Mouse (Mus musculus) hindbrain, embryonic 16.5 days (tissue): ENCODE measurements at regions not wholly inside any gene's neighbourhood (a gene's known extent, or its start where the extent isn't known, plus 50 kb on each side); places are given as distances from the start of the nearest gene placed in this dataset.

ENCODE experiments used
- ATAC-seq: fragments of 200-750 bp; cut with Nextera tagmentation; 2 replicates; pipeline ENCODE4 v1.8.0; 2017; ENCODE audit warnings: moderate TSS enrichment, moderate library complexity
- H3K27ac ChIP-seq: fragments of 300-500 bp; sonication (generic); 2 replicates; pipeline ENCODE4 v1.5.1; 2014; ENCODE audit warnings: low read depth, mild to moderate bottlenecking, control low read depth, low read length, moderate library complexity
- H3K27me3 ChIP-seq: fragments of 300-500 bp; sonication (generic); replicated peaks from 2 replicates; pipeline ENCODE4 v1.6.1; 2014; ENCODE audit warnings: low read length; ENCODE audit not compliant: control insufficient read depth, insufficient read depth
- H3K36me3 ChIP-seq: fragments of 300-500 bp; sonication (generic); 2 replicates; pipeline ENCODE4 v1.6.1; 2014; ENCODE audit warnings: mild to moderate bottlenecking, low read length, moderate library complexity, mixed read lengths; ENCODE audit not compliant: control insufficient read depth, insufficient read depth
- H3K4me1 ChIP-seq: fragments of 300-500 bp; sonication (generic); 2 replicates; pipeline ENCODE4 v1.6.1; 2014; ENCODE audit warnings: low read depth, low read length; ENCODE audit not compliant: control insufficient read depth, insufficient read depth
- H3K4me2 ChIP-seq: fragments of 300-500 bp; sonication (generic); 2 replicates; pipeline ENCODE4 v1.6.1; 2014; ENCODE audit warnings: mild to moderate bottlenecking, low read length, control low read depth, moderate library complexity
- H3K4me3 ChIP-seq: fragments of 300-500 bp; sonication (generic); 2 replicates; pipeline ENCODE4 v1.5.1; 2014; ENCODE audit warnings: mild to moderate bottlenecking, low read length, control low read depth, moderate library complexity
- H3K9ac ChIP-seq: fragments of 300-500 bp; sonication (generic); 2 replicates; pipeline ENCODE4 v1.6.1; 2014; ENCODE audit warnings: low read depth, mild to moderate bottlenecking, control low read depth, low read length, moderate library complexity
- H3K9me3 ChIP-seq: fragments of 300-500 bp; sonication (generic); 2 replicates; pipeline ENCODE4 v1.6.1; 2014; ENCODE audit warnings: mild to moderate bottlenecking, low read length, moderate library complexity; ENCODE audit not compliant: control insufficient read depth
- WGBS: fragments of 180-500 bp; shearing (Covaris S2); extraction: QIAGEN DNeasy Blood & Tissue Kit; methylation state at CpG from one replicate; pipeline ENCODE4 v1.1.7; 2014; 5-methylcytosine and 5-hydroxymethylcytosine counted together

DNA sequence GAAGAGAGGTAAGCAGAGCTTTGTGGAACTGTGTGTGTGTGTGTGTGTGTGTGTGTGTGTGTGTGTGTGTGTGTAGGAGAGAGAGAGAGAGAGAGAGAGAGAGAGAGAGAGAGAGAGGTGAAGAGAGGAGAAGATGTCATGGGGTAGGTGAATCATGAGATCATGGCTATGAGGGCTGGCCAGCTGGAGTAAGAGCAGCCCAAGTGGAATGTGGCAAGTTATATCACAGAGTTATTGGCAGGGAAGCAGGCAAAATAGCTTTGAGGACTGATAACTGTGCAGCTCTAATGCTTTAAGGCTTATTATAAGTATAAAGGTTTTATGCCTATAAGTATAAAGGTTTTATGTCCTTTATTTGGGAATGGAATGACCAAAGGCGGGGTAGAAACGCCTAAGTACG, 180.9 kb upstream of the Arid1b start:
- Histone ChIP-seq H3K9me3 (no peaks in the 10 kb centered on the region), H3K27ac (no peak overlapping the region), H3K4me2 (no peak overlapping the region), H3K4me1 (no peaks in the 10 kb centered on the region), H3K27me3 (no peaks in the 10 kb centered on the region), H3K36me3 (no peaks in the 10 kb centered on the region), H3K4me3 (no peak overlapping the region), H3K9ac (no peak overlapping the region)
- ATAC-seq: no peak
- 95% methylated on average over 3 of the region's 3 CpGs for WGBS

DNA sequence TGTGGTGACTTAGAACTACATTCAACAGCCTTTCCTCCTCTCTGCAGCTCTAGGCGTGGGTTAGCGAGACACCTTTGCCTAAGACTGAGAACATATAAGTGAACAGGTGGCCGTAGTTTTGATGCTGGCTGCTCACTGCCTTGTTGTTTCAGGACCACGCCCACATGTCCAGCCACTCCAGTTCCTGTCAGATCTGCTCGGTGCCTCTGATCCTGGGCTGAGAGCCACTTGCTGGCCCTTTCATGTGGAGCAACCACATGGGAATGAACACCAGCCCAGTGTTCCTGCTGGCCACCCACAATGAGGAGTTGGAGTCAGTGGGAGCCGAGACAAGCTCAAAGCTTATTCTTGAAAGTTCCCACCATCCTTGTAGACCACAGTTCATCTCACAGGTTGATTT, 180.5 kb upstream of the Arid1b start:
- ATAC-seq: no peak
- Histone ChIP-seq H3K9ac (no peak overlapping the region), H3K27me3 (no peaks in the 10 kb centered on the region), H3K4me3 (no peak overlapping the region), H3K4me1 (no peaks in the 10 kb centered on the region), H3K36me3 (no peaks in the 10 kb centered on the region), H3K27ac (no peak overlapping the region), H3K9me3 (no peaks in the 10 kb centered on the region), H3K4me2 (no peak overlapping the region)
- WGBS: 85% methylated on average over 6 of the region's 6 CpGs

DNA sequence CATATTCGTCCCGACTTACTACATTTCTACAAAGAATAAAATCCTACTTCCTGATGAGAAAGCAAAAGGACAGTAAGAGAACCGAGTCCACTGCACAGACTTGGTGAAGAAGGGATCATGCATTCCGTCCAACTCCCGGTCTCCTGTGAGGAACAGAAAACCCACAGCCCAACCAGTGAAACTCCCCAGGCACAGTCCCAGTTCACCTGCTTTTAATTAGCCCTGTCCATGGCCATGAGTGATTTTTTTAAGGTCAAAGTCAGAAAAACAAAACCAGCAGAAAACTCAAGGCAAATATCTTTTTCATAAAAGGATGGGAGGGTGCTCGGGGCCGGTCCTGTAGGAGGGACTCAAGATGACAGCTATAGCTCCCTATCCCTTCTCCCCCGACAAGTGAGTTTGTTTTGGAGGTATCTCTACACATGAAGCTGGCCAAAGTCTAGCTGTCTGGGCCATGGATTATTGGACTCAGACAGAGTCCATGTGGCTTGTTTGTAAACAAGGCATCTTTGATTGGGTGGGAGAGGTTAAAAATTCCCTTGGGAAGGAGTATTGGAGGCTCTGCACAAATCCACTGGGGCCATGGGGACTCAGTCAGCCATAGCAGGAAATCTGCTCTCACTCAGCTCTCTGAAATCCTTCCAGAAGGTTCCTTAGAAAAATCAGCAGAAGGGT, 168.8 kb upstream of the Arid1b start:
- ATAC-seq: no peak
- H3K27me3 ChIP-seq: no peaks in the 10 kb centered on the region
- no peaks in the 10 kb centered on the region for H3K4me1 ChIP-seq
- no peak overlapping the region for H3K4me2 ChIP-seq
- no peak overlapping the region for H3K9ac ChIP-seq
- no peaks in the 10 kb centered on the region for H3K9me3 ChIP-seq
- WGBS: 80% methylated on average over 8 of the region's 8 CpGs
- H3K36me3 ChIP-seq: no peaks in the 10 kb centered on the region
- no peak overlapping the region for H3K4me3 ChIP-seq
- H3K27ac ChIP-seq: no peak overlapping the region

DNA sequence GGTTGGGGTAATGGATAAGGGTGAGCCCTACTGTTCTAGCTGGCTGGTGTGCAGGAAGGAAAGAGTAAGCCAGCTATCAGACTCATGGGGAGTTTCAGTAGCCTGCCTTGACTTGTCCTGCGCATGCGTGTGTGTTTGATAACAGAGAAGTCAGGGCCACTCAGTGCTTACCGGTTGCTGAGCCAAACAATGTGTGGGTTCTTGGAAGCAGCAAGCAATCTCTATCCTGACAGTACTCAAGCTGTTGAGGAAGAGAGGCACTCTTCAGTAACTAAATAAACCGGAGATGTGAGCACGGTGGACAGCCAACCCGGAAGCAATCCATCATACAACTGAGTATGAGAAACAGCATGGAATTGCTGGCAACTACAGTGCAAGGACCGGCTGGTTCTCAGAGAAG, 160.1 kb upstream of the Arid1b start:
- no peaks in the 10 kb centered on the region for H3K9me3 ChIP-seq
- WGBS: 77% methylated on average over 7 of the region's 7 CpGs
- H3K9ac ChIP-seq: no peak overlapping the region
- H3K4me3 ChIP-seq: no peak overlapping the region
- no peaks in the 10 kb centered on the region for H3K27me3 ChIP-seq
- H3K4me1 ChIP-seq: no peaks in the 10 kb centered on the region
- H3K4me2 ChIP-seq: no peak overlapping the region
- no peak overlapping the region for H3K27ac ChIP-seq
- no peaks in the 10 kb centered on the region for H3K36me3 ChIP-seq
- ATAC-seq: no peak

DNA sequence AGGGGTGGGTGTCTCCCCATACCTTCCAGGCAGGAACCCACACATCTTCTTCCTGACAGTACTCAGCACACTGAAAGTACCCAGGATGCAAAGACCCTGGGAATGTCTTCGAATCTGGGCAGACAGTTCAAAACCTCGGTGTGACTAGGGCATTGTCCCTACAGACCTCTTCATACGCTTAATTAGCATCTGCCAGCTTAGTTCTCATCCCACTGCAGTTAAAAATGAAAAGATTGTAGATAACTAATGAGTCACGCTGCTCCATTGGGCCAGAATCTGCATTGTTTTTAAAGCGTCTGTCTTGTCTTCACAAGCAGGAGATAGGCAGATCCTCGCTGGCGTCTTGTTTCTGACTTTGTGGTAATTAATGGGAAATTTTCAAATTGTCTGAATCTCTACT, 159.6 kb upstream of the Arid1b start:
- 37% methylated on average over 7 of the region's 7 CpGs for WGBS
- no peaks in the 10 kb centered on the region for H3K27me3 ChIP-seq
- no peak overlapping the region for H3K9ac ChIP-seq
- no peaks in the 10 kb centered on the region for H3K9me3 ChIP-seq
- H3K4me2 ChIP-seq: no peak overlapping the region
- no peak overlapping the region for H3K27ac ChIP-seq
- no peak for ATAC-seq
- H3K4me3 ChIP-seq: no peak overlapping the region
- no peaks in the 10 kb centered on the region for H3K4me1 ChIP-seq
- no peaks in the 10 kb centered on the region for H3K36me3 ChIP-seq

DNA sequence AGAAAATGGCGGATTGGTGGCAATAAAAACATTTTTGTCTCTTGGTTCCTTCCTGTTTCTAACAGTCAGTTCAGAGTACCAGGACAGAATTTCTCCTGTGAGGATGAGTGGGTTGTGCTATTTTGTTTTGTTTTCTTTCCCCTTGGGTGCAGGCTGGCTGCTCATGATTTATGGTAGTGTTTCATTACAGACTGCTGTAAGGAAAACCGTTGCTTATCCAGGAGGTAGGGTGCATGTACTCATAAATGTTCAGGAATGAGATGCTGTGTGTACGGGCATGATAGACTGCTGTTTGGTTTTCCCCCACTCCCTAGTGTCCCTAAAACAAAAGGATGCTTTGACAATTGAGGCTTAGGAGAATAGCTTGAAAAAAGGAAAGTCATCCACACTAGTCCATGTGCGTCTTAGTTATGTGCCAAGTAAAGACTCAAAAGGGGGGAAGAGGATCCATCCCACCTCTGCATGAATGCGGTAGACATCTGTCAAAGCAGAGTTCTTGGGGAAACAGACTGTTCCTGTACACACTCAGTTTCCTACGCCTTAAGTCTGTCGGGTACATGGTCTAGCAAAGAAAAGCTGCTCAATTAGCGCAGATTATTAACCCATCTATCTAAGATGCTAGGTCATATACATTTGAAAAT, 158.9 kb upstream of the Arid1b start:
- H3K36me3 ChIP-seq: no peaks in the 10 kb centered on the region
- no peak overlapping the region for H3K9ac ChIP-seq
- H3K9me3 ChIP-seq: no peaks in the 10 kb centered on the region
- no peak overlapping the region for H3K4me2 ChIP-seq
- 55% methylated on average over 8 of the region's 8 CpGs for WGBS
- H3K27me3 ChIP-seq: no peaks in the 10 kb centered on the region
- no peaks in the 10 kb centered on the region for H3K4me1 ChIP-seq
- no peak for ATAC-seq
- H3K27ac ChIP-seq: no peak overlapping the region
- H3K4me3 ChIP-seq: no peak overlapping the region

DNA sequence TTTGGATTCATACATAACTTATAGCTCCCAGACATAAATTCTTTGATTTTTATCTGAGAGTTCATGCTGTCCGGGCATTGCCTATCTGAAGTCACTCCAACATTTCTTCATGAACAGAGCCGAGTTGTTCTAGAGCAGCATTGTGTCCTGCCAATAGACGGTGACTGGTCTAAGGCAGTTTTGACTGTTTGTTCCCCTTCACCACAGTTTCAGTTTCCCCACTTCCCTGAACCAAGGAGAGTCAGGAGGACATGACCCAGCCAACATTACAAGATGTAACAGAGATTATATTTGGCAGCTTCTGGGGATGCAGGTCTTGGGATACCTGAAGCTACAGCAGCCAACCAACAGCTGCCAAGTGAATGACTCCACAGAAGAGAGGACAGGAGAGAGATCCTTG, 154.0 kb upstream of the Arid1b start:
- no peaks in the 10 kb centered on the region for H3K9me3 ChIP-seq
- no peaks in the 10 kb centered on the region for H3K27me3 ChIP-seq
- H3K4me2 ChIP-seq: no peak overlapping the region
- 97% methylated on average over 3 of the region's 3 CpGs for WGBS
- H3K4me3 ChIP-seq: no peak overlapping the region
- ATAC-seq: no peak
- H3K9ac ChIP-seq: no peak overlapping the region
- H3K4me1 ChIP-seq: no peaks in the 10 kb centered on the region
- no peaks in the 10 kb centered on the region for H3K36me3 ChIP-seq
- no peak overlapping the region for H3K27ac ChIP-seq

DNA sequence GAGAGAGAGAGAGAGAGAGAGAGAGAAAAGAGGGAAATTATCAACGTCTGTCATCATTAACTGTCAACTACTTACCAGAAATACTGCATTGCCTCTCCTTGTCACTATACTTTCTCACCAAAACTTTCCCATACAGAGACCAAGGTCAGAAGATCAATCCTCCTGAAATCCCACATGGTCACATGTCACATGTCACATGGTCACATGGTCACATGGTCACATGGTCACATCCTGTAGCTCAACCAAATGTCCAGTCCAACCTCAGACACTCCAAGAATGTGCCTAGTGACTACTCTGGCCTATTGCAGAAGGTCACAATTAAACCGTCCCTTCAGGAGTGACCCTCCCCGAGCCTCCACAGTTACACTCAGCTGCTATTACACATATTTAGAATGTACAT, 135.8 kb upstream of the Arid1b start:
- no peak for ATAC-seq
- Histone ChIP-seq H3K27me3 (no peaks in the 10 kb centered on the region), H3K9ac (no peak overlapping the region), H3K36me3 (no peaks in the 10 kb centered on the region), H3K4me1 (no peaks in the 10 kb centered on the region), H3K9me3 (no peaks in the 10 kb centered on the region), H3K4me3 (no peak overlapping the region), H3K27ac (no peak overlapping the region), H3K4me2 (no peak overlapping the region)
- 88% methylated on average over 3 of the region's 3 CpGs for WGBS

DNA sequence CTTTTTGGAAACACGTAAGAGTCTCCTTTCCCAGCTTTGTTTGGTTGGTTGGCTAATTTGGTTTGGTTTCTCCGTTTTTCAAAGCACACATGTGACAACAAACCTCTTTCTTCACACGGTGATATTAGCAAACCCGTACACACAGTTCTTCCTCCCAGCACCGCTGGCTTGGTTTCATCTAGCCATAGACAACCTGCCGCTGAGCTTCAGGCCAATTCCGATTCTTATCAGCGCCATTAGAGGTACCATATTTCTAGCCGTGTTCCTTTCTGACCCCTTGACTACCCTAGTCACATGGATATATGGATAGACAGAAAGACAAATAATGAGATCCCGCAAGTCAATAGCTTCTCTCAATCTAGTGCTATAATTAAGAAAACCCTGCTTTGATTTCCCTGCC, 129.2 kb upstream of the Arid1b start:
- H3K27me3 ChIP-seq: no peaks in the 10 kb centered on the region
- H3K4me3 ChIP-seq: no peak overlapping the region
- no peak overlapping the region for H3K27ac ChIP-seq
- H3K4me1 ChIP-seq: peaks cover 12% of the 10 kb centered on the region
- H3K4me2 ChIP-seq: no peak overlapping the region
- no peak overlapping the region for H3K9ac ChIP-seq
- no peaks in the 10 kb centered on the region for H3K36me3 ChIP-seq
- ATAC-seq: no peak
- H3K9me3 ChIP-seq: no peaks in the 10 kb centered on the region
- WGBS: 82% methylated on average over 10 of the region's 10 CpGs
